Mouse (Mus musculus) limb, embryonic 14.5 days (tissue): Measurements from ENCODE around the gene Chn2. TPM values are rescaled to one million over a fixed set of nuclear protein-coding genes. Genes with fewer than 3 reads are reported as not detected.

Experiments used
- ATAC-seq: fragments of 200-750 bp; cut with Nextera tagmentation; 2 replicates; pipeline ENCODE4 v1.8.0; 2017; ENCODE audit warnings: low read depth, moderate number of reproducible peaks, moderate TSS enrichment; ENCODE audit not compliant: low FRiP score
- DNase-seq: peaks from one replicate; pipeline ENCODE4 v3.0.0-alpha.2; 2015; ENCODE audit warnings: low spot score
- H3K27ac ChIP-seq: fragments of 300-500 bp; sonication (generic); replicated peaks from 2 replicates; pipeline ENCODE4 v1.5.1; 2014; ENCODE audit warnings: low read depth, mild to moderate bottlenecking, low read length, moderate library complexity, mixed read lengths
- H3K27me3 ChIP-seq: fragments of 300-500 bp; sonication (generic); 2 replicates; pipeline ENCODE4 v1.6.1; 2014; ENCODE audit warnings: low read length, mixed read lengths; ENCODE audit not compliant: control insufficient read depth, insufficient read depth
- H3K36me3 ChIP-seq: fragments of 300-500 bp; sonication (generic); 2 replicates; pipeline ENCODE4 v1.6.1; 2014; ENCODE audit warnings: mild to moderate bottlenecking, low read length, moderate library complexity, mixed read lengths; ENCODE audit not compliant: control insufficient read depth, insufficient read depth
- H3K4me1 ChIP-seq: fragments of 300-500 bp; sonication (generic); 2 replicates; pipeline ENCODE4 v1.6.1; 2014; ENCODE audit warnings: antibody characterized with exemption, low read length, mixed read lengths; ENCODE audit not compliant: control insufficient read depth, insufficient read depth
- H3K4me2 ChIP-seq: fragments of 300-500 bp; sonication (generic); replicated peaks from 2 replicates; pipeline ENCODE4 v1.6.1; 2014; ENCODE audit warnings: low read depth, mild to moderate bottlenecking, low read length, moderate library complexity; ENCODE audit not compliant: severe bottlenecking
- H3K4me3 ChIP-seq: fragments of 300-500 bp; sonication (generic); replicated peaks from 2 replicates; pipeline ENCODE4 v1.5.1; 2014; ENCODE audit warnings: low read length
- H3K9ac ChIP-seq: fragments of 300-500 bp; sonication (generic); 2 replicates; pipeline ENCODE4 v1.6.1; 2014; ENCODE audit warnings: mild to moderate bottlenecking, low read depth, low read length, moderate library complexity; ENCODE audit not compliant: severe bottlenecking
- H3K9me3 ChIP-seq: fragments of 300-500 bp; sonication (generic); 2 replicates; pipeline ENCODE4 v1.6.1; 2016; ENCODE audit warnings: low read length; ENCODE audit not compliant: control insufficient read depth
- POLR2A ChIP-seq: fragments of 200-500 bp; IDR thresholded peaks from 2 replicates; pipeline ENCODE4 v1.8.0; 2012; ENCODE audit warnings: inconsistent platforms, mild to moderate bottlenecking, moderate library complexity, borderline replicate concordance; ENCODE audit not compliant: insufficient read depth, insufficient read length; ENCODE audit errors: extremely low read depth
- WGBS: fragments of 180-500 bp; shearing (Covaris S2); extraction: QIAGEN DNeasy Blood & Tissue Kit; methylation state at CpG from one replicate; pipeline ENCODE4 v1.1.7; 2014; 5-methylcytosine and 5-hydroxymethylcytosine counted together
- polyA plus RNA-seq, 2 experiments: library from polyadenylated mRNA; depleted of rRNA in 1 of 2; stranded (reverse) in 1 of 2; unstranded in 1 of 2; fragments of >200 nt; fragmentation: Nextera tagmentation in 1 of 2; extraction: Ambion mirVana in 1 of 2; gene quantifications; 2 replicates each; pipeline versions ENCODE4 v1.2.1 to v1.2.3; 2012 to 2014

The Chn2 gene
- polyA plus RNA-seq, 2 experiments, result 11.5 to 14.3 TPM

GRCm38 (mm10) chr6:54286813-54287212, 247.5 kb downstream of the Chn2 start:
- 75% methylated on average over 5 of the region's 5 CpGs for WGBS
- no peak overlapping the region for H3K4me2 ChIP-seq
- no peaks in the 10 kb centered on the region for H3K9me3 ChIP-seq
- ATAC-seq, result no peak
- no peak overlapping the region for H3K4me3 ChIP-seq
- no peaks in the 10 kb centered on the region for H3K36me3 ChIP-seq
- DNase-seq, result no peak
- TF ChIP-seq POLR2A, result no peak
- no peaks in the 10 kb centered on the region for H3K4me1 ChIP-seq
- H3K9ac ChIP-seq, result no peak overlapping the region
- H3K27me3 ChIP-seq, result no peaks in the 10 kb centered on the region
- no peak overlapping the region for H3K27ac ChIP-seq

DNA sequence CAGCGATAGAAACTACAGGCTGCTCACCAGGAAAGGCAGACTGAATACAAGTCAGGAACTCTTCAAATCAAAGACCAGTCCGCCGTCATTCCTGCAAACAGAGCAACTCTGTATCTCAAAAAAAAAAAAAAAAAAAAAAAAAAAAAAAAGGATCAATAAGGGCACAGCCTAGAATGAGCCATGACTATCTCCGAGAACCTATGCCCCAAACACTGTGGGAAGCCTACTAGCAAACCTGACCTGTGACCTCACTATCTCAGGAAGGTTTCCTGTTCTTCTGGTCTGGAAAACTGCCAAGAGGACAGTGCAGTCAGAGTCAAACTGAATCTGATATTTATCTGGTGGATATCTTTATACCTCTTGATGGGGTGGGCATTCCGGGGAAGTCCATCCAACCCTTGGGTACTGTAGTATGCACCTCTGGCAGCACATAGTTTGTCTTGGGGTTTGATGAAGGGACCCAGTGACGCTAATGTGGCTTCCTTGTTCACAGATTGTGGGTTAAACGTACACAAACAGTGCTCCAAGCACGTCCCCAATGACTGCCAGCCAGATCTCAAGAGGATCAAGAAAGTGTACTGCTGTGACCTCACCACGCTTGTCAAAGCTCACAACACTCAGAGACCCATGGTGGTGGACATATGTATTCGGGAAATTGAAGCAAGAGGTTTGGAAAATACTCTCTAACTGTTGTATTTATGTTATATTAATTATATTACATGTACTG, 250.6 kb downstream of the Chn2 start:
- no peak for ATAC-seq
- 85% methylated on average over 10 of the region's 10 CpGs for WGBS

DNA sequence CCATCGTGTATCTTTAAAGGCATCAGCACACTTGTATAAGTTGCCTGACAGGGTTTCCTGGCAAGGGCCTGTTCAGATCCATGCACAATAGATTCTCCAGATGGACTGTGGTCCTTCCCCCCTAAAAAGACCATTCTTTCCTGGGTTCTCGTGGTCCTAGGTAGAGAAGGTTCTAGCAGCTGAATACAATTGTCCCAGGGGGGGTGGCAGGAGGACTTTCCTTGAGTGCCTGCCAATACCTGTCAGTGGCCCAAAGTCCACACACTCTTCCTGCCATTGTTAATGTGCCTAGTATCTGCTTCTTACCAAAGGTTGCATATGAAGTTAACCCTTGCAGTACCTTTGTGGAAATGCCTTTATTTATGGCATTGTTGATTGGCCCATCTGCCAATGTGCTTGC, 257.9 kb downstream of the Chn2 start:
- no peak overlapping the region for H3K4me3 ChIP-seq
- no peaks in the 10 kb centered on the region for H3K36me3 ChIP-seq
- no peak for TF ChIP-seq POLR2A
- H3K4me2 ChIP-seq, result no peak overlapping the region
- 92% methylated on average over 2 of the region's 2 CpGs for WGBS
- H3K27ac ChIP-seq, result no peak overlapping the region
- DNase-seq (no peak), ATAC-seq (no peak)
- H3K4me1 ChIP-seq, result no peaks in the 10 kb centered on the region
- no peak overlapping the region for H3K9ac ChIP-seq
- H3K27me3 ChIP-seq, result no peaks in the 10 kb centered on the region
- H3K9me3 ChIP-seq, result no peaks in the 10 kb centered on the region

More for the DNA sequence above, 250.6 kb downstream of the Chn2 start:
- Histone ChIP-seq H3K27me3 (no peaks in the 10 kb centered on the region), H3K4me3 (no peak overlapping the region), H3K4me1 (no peaks in the 10 kb centered on the region), H3K36me3 (no peaks in the 10 kb centered on the region), H3K9me3 (no peaks in the 10 kb centered on the region), H3K27ac (no peak overlapping the region), H3K9ac (no peak overlapping the region), H3K4me2 (no peak overlapping the region)
- no peak for DNase-seq
- TF ChIP-seq POLR2A, result no peak

- Histone ChIP-seq H3K4me1 (no peaks in the 10 kb centered on the region), H3K27me3 (no peaks in the 10 kb centered on the region), H3K9ac (no peak overlapping the region), H3K4me3 (no peak overlapping the region), H3K9me3 (no peaks in the 10 kb centered on the region), H3K36me3 (no peaks in the 10 kb centered on the region), H3K27ac (no peak overlapping the region), H3K4me2 (no peak overlapping the region)
- no peak for DNase-seq
- TF ChIP-seq POLR2A, result no peak
- no peak for ATAC-seq
- WGBS, result 68% methylated on average over 2 of the region's 2 CpGs
Observed at GRCm38 (mm10) chr6:54299417-54299816, 260.1 kb downstream of the Chn2 start.

GRCm38 (mm10) chr6:54305777-54306176, 266.4 kb downstream of the Chn2 start:
- H3K9ac ChIP-seq, result no peak overlapping the region
- ATAC-seq, result no peak
- no peaks in the 10 kb centered on the region for H3K36me3 ChIP-seq
- H3K4me3 ChIP-seq, result no peak overlapping the region
- WGBS, result 68% methylated on average over 1 of the region's 1 CpGs
- no peaks in the 10 kb centered on the region for H3K27me3 ChIP-seq
- no peak overlapping the region for H3K27ac ChIP-seq
- H3K4me1 ChIP-seq, result 0 out of 2 replicates have a peak, but pooled peaks cover 2% of the 10 kb centered on the region
- no peak overlapping the region for H3K4me2 ChIP-seq
- no peaks in the 10 kb centered on the region for H3K9me3 ChIP-seq
- no peak for TF ChIP-seq POLR2A
- no peak for DNase-seq
